Mouse (Mus musculus): ENCODE data around the gene Brd4.

Brd4 gene

DNA sequence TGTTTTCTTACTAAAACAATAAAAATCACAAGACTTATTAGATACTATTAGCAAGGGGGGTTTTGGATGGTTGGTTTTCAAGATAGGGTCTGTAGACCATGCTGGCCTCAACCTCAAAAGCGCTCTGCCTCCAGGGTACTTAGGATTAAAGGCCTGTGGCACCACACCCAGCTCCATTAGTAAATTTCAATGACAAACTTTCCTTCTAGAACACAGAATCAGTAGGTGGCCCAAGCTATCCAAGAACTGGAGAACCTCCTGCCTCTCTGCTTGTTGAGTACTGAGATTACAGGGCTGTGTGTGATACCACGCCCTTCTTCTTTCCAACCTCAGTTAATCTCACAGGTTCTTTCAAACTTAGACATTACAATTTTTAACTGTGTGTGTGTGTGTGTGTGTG, 3.4 kb downstream of the Brd4 start:
- DNase-seq (ENCODE audit: extremely low read depth, low read depth, low spot score), result no peak

DNA sequence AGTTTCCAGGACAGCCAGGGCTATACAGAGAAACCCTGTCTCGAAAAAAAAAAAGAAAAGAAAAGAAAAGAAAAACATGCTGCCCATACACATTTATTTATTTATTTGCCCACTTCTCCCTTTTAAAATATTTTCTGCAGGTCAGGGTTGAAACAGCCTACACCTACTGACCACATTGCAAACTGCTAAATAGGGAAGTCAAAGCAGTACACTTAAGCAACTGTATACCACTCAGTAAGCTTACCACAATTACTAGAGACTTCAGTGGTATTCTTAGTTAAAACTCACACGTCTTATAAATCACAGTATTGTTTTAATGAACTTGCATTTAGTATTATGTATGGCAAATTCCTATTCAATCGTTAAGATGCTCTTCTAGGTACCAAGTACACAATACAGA, 3.9 kb downstream of the Brd4 start:
- DNase-seq (ENCODE audit: extremely low read depth, low read depth, low spot score), result no peak

GRCm38 (mm10) chr17:32277201-32277600, 7.3 kb downstream of the Brd4 start:
- DNase-seq (ENCODE audit: extremely low read depth, low read depth, low spot score), result no peak

GRCm38 (mm10) chr17:32275568-32275967, 9.0 kb downstream of the Brd4 start:
- no peak for DNase-seq (ENCODE audit: extremely low read depth, low read depth, low spot score)

DNA sequence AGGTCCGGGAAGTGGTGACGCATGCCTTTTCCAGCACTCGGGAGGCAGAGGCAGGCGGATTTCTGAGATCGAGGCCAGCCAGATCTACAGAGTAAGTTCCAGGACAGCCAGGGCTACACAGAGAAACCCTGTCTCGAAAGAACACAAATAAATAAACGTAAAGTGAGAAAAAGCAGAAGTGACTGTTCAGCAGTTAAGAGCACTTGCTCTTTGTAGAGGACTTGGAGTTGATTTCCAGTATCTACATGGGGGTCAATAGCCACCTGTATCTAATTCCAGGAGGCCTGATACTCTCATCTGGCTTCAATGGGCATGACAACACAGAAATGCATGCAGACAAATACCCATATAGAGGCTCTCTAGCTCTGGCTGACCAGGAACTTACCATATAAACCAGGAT, 15.4 kb downstream of the Brd4 start:
- DNase-seq (ENCODE audit: extremely low read depth, low read depth, low spot score), result no peak

GRCm38 (mm10) chr17:32268540-32268960, 16.0 kb downstream of the Brd4 start:
- no peak for DNase-seq (ENCODE audit: extremely low read depth, low read depth, low spot score)

GRCm38 (mm10) chr17:32268096-32268495, 16.4 kb downstream of the Brd4 start:
- no peak for DNase-seq (ENCODE audit: extremely low read depth, low read depth, low spot score)

DNA sequence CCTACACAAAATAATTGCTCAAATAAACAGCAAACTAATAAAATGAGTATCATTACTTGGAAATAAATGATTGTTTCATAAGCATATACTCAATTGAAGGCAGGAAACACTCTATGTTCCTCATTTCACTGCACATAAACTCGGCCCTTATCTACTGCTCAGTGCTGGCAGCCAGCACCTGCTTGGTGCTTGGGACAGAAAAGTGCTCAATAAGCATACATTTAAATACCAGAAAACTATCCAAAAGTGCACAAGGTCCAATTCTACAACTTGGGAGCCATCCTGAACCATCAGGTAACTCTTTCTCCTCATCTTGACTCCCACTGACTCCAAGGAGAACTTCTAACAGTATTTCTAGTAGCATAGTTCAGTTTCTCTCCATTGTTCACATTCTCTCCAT, 16.9 kb downstream of the Brd4 start:
- no peak for DNase-seq (ENCODE audit: extremely low read depth, low read depth, low spot score)

GRCm38 (mm10) chr17:32263672-32264071, 20.9 kb downstream of the Brd4 start:
- DNase-seq (ENCODE audit: extremely low read depth, low read depth, low spot score), result peak; percentile 90

DNA sequence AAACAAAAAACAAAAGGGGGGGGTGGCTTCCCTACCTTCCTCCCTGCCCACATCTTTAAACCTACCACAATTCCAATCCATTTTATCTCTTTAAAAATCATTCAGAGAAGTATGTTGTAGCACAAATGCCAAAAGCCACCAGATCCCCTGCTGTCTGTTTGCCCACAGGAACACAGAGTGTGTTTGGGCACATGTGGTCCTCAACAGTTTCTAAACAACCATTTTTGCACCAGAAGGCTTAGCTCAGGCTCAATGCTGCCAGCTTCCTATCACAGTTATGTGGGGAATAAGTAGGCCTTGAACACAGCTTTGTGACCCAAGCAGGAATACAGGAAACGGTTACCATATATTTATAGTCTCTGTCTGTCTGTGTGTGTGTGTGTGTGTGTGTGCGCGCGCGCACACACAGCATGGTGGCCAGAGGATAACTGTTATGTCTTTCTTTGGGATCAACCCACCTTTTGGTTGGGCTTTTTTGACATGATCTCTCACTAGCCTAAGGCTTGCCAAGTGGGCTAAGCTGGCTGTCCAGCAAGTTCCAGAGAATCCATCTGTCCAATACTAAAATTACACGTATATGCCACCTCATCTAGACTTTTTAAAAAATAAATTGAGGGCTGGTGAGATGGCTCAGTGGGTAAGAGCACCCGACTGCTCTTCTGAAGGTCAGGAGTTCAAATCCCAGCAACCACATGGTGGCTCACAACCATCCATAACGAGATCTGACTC, 21.5 kb downstream of the Brd4 start:
- DNase-seq (ENCODE audit: extremely low read depth, low read depth, low spot score), result no peak

- no peak for DNase-seq (ENCODE audit: extremely low read depth, low read depth, low spot score)
Observed at GRCm38 (mm10) chr17:32258869-32259268, 25.7 kb downstream of the Brd4 start.

DNA sequence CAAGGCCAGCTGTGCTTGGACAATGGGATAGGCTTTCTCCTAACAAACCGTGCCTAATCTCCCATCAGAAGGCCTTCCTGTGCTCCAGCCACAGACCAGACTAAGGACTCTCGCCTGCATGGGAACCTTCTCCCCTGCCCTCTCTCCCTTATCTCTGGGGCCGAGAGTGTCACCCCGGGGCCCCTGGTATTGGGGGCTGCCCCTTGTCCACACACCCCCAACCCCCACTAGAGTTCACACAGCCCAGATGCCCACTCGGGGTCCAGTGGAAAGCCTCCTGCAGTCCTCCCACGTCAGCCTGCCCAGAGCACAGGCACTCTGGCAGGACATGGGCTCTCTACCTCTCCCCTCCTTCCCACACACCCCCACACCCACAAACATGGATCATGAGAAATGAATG, 26.6 kb downstream of the Brd4 start:
- DNase-seq (ENCODE audit: extremely low read depth, low read depth, low spot score), result no peak

DNA sequence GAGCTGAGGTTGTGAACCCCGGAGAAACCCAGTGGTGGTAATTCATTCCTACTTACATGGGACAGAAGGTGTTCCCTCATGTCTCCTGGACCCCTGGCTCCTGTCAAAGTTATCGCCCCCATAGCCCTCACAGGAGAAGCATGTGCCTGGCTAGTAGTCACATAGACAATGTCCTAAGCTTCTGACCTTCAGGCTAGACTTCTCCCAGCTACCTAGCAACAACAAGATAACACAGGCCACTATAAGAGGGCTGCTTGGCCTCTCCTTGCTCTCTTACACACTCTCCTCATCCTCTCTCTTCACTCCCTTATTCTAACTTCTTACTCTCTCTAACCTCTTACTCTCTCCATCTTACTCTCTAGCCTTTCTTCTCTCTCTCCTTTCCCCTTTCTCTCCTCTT, 27.1 kb downstream of the Brd4 start:
- DNase-seq (ENCODE audit: extremely low read depth, low read depth, low spot score), result no peak

- DNase-seq (ENCODE audit: extremely low read depth, low read depth, low spot score), result no peak
Observed at GRCm38 (mm10) chr17:32256896-32257295, 27.6 kb downstream of the Brd4 start.

- DNase-seq (ENCODE audit: extremely low read depth, low read depth, low spot score), result no peak
Observed at GRCm38 (mm10) chr17:32253261-32253660, 31.3 kb downstream of the Brd4 start.

DNA sequence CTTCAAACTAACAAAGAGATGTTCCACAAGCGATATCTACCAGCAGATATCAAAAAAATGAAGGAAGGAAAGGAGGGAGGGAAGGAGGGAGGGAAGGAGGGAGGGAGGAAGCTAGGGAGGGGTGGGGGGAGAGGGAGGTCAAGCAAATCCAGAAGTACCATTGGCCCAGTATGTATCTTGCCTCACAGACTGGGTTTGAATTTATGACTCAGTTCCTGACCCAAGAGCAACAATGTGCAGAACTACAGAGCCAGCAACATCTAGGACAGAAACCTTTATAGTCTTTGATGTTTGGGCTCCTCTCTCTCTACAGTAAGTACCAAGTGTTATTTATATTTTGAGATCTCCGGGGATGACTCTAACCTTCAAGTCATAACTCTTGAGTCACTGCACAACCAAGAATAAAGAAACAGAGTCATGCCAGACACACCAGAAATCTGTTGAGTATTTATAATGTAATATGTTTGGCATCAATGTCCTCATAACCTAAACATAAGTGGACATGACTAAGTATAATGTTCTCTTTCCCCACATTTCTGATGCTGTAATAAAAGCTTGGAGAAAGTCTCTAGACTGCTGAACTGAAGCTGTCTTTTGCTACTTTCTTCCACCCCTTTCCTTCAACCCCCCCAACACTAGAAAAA, 32.6 kb downstream of the Brd4 start:
- DNase-seq (ENCODE audit: extremely low read depth, low read depth, low spot score), result no peak

DNA sequence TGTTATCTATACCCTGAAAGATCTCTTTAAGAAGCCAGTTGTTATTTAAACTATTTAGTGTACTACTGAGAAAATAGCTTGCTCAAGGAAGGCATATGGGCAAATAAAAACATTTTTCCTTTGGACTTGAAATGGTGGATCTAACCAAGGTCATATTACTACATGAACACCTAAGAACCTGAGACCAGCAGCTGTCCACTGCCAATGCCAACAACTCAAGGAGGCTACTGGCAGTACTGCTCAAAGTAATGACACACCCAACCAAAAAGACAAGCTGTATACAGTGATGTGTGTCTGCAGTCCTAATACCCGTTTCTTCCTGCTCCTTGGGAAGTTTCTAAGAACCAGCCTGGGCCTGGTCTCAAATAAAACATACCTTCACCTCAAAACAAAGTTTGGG, 34.5 kb downstream of the Brd4 start:
- no peak for DNase-seq (ENCODE audit: extremely low read depth, low read depth, low spot score)

DNA sequence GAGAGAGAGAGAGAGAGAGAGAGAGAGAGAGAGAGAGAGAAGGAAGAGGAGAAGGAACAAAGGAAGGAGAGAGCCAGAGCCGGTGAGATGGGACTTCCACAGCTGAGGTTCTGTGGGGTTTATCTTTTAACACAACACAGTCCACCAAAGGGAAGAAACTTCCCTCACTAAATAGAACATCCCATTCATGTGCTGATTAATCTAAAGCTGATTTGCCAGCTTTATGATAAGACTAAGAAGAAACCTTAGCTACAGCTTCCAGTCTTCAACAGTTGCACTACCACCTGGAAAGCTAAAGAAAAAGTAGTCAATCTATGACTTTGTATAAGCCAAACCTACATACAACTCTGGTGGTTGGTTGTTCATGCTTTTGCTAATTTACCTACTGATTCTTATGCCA, 36.3 kb downstream of the Brd4 start:
- no peak for DNase-seq (ENCODE audit: extremely low read depth, low read depth, low spot score)

- DNase-seq (ENCODE audit: extremely low read depth, low read depth, low spot score), result no peak
Observed at GRCm38 (mm10) chr17:32247616-32248015, 36.9 kb downstream of the Brd4 start.

GRCm38 (mm10) chr17:32246117-32246516, 38.4 kb downstream of the Brd4 start:
- DNase-seq (ENCODE audit: extremely low read depth, low read depth, low spot score), result no peak

DNA sequence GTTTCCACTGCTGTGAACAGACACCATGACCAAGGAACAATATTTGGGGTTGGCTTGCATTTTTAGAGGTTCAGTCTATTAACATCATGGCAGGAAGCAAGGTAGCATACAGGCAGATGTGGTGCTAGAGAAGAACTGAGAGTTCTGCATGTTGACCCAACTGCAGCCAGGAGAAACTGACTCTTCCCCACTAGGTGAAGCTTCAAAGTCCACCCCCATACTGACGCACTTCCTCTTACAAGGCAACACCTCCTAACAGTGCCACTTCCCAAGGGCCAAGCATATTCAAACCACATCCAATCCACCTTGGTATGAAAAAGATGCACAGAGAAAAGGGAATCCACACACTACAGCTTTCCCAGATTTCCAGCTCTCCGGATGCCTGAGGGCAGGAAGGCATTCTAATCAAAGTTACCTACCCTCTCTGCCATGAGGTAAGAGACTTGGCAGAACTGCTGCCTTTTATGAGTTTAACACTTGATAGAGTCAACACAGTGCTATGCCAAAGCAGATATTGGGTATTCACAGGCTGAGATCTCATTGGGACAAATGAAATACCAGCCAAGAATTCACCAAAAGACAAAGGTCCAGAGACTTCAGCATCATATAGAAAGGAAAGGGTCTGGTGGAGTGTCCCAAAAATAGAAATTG, 43.5 kb downstream of the Brd4 start:
- no peak for DNase-seq (ENCODE audit: extremely low read depth, low read depth, low spot score)

- no peak for DNase-seq (ENCODE audit: extremely low read depth, low read depth, low spot score)
Observed at GRCm38 (mm10) chr17:32238589-32238988, 45.9 kb downstream of the Brd4 start.
